Mouse (Mus musculus): ENCODE results near the gene Mtf2.
A peak's percentile ranks its signal among the peaks of the same experiment; 100 is the strongest.
"Not testable (repeated sequence)": the region's sequence is repeated elsewhere in the genome, so short reads cannot be mapped to it uniquely, and the experiment has no call there.

The Mtf2 gene

DNA sequence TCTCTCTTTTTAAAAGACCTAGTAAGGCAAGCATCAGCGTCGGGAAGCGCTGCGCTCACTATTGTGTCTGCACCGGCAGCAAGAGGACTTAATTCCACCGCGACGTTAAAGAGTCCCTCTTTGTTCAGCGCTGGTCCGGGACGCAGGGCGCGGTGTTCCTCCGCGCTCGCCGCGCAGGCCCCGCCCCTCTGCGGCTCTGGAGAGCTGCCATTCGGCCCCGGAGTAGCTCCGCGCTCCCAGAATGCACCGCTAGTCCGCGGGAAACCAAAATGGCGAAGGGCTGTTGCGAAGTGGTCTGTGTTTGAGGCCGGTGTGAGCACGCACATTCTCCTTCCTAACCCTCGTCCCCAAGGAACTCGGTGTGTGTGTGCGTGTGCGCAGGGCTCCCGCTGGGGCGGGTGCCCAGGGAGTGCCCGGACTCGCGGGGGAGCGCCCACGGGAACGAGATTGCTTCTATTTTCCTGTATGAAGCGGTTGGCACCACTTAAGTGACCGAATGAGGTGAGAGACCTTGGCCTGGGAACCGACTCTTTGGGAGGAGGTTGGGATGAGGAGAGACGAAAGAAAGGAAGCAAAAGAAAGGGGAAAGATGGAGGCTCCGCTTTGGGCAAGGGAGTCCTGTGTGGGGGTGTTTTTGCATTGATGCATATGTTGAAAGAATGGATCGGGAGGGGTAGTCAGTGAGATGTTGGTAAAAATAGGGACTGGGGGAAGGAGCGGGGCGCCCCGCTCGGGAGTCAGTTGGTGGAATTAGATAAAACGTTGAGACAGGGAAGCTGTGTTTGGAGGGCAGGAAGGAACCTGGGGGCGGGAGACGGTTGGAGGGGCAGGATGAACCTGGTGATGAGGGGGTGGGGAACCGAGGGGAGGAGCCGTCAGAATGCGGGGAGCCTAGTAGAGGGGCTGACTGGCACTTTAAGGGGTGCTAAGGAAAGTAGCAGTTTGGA lies at the start of gene Mtf2:
Gene Mtf2 (plus strand): TSS at position 210 of the 947 bp plus-strand sequence.
- DNase-seq: peak; percentile 98

DNA sequence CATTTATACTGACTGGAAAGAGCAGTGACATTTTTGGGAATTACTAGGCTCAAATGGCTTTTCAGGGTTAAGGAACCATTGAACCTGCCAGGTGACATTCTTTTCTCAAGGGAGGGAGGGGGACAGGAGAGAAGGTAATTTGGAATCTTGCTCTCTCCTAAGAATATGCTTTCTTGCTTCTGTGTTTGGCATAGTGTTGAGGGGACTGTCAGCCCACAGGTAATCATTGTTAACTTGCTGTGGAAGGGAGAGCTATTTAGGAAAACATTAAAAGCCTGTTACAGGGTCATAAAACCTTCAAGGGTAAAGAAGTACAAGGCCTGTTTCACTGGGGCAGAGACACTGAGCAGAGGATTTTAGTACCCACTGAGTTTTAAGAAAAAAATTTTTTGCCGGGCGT lies 48.2 kb upstream of the Mtf2 start:
- no peak for DNase-seq

DNA sequence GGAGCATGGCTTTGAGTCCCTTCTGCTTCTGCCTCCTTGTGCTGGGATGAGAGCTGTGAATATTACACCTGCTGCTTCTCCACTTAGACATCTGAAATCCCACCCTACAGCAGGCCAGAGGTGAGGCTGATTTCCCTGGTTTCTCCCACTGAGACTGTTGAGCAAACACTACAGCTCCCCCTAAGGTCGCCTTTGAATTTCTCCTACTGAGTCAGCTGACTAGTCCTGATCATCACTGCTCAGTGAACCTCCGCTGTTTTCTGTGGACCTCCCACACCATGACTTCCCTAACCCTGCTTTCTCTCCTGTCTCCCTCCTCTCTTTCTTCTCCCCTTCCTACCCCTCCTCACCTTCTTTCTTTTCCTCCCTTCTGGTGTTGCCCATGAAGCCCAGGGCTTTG lies 46.1 kb upstream of the Mtf2 start:
- DNase-seq: no peak

DNA sequence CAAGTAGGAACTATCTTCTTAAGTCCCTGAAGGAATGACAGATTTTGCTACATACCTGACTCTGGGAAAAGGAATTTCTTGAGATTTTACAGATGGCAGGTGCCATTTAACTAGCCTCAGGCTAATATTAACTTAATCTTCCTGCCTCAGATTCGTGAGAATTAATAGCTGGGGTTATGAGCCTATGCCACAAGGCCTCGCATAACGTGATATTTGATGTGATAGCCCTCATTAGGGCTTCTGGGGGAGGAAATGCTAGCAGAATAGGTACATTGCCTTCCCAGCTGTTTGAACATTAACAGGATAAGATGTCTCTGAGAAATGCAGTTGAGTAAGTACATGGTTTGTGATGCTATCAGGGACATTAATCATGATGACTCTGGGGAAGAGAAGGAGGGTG lies 44.1 kb upstream of the Mtf2 start:
- no peak for DNase-seq

DNA sequence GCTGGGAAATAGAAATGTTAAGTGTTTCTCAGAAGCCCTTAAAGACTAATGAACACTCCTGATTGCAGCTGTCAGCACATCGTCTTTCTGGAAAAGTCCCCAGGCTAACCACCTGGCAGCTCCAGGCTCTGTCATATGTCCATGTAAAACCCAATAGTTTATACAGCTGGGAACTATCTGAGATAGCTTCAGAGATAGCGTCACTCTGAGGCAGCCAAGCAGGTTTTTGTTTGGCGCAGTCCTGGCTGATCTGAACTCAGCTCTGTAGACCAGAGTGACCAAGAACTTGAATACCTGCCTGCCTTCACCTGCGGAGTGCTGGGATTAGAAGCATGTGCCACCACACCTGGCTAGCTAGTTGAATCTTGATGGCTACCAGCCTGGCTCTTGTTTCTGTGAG lies 37.2 kb upstream of the Mtf2 start:
- no peak for DNase-seq

DNA sequence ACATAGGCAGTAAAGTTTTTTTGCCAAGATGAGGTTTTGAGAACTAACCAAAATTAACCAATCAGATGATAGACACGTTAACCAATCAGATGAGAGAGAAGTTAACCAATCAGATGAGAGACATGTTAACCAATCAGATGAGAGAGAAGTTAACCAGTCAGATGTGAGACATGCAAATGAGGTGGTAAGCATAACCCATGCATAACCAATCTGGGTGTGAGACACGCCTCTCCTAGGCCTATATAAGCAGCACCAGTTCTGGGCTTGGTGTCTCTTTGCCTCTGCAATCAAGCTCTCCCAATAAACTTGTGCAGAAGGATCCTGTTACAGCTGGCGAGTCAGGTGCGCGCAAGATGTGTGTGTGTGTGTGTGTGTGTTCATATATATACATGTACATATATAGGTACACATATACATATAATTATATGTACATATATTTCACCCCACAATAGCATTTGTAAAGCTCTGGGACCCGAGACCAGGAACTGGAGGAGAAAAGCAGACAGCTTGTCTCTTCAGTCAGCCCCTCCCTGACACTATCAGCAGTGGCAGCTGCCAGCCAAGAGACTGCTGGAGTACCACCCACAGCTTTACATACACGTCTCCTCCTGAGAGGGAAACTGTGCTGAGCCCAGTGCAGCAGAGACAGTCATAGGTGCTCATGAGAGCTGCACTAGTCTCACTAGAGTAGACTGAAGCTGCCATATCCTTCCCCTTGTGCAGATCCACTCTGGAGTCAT lies 36.5 kb upstream of the Mtf2 start:
- DNase-seq: not testable (repeated sequence)

DNA sequence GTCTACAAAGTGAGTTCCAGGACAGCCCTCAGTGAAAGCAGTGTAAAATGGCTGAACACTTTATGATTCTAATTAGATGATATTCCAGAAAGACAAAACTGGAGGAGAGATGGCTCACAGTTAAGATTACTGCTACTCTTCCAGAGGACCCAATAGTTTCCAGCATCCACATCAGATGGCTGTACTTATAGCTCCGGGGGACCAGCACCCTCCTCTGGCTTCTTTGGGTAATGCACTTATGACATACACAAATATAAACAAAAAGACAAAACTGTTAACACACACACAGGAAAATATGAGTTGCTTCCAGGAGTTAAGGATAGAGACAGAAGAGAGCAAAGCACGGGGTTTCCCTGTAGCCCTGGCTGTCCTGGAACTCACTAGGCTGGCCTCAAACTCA lies 35.5 kb upstream of the Mtf2 start:
- DNase-seq: no peak

DNA sequence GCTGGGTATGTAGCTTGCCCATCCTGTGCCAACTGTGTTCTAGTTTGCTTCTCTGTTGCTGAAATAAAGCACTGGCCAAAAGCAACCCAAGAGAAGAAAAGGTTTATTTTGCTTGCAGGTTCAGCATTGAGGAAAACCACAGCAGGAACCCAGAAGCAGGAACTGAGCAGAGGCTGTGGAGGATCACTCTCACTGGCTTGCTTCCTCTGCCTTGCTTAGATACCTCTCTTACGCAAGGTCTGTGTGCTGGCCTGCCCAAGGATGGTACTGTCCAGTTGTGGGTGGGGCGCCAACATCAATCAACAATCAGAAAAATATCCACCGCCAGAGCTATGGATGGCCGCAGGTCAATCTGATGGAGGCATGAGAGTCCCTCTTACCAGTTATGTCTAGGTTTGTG lies 34.2 kb upstream of the Mtf2 start:
- DNase-seq: no peak

DNA sequence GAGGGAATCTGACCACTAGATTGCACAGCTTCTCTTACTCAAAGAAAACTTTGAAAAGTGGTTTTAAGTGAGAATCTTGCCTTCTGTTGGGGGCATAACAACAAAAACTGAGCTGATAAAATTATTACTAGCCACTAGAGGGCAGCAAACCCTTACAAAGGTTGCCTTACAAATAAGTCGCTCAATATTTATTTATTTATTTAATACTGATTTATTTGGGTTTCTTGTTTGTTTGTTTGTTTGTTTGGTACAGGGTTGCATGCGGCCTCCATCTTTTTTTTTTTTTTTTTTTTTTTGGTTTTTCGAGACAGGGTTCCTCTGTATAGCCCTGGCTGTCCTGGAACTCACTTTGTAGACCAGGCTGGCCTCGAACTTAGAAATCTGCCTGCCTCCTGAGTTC lies 31.3 kb upstream of the Mtf2 start:
- DNase-seq: peak; percentile 8

DNA sequence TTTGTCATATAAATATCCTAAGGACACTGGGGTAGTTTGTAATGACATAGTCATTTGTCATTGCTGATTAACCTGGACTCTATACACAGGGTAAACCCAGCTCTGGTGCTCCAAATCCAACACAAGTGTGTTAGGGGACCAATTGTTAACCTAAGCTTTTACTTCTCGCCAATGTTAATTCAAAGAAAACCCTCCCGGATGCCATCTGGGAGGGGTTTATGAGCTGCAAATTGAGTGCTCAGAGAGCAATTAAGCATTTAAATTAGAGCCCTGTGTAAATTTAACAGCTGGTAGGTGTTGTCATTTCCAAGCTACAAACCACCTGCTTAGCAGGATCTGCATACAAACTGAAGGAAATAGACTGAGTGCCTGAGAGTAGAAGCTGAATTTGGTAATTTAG lies 30.0 kb upstream of the Mtf2 start:
- DNase-seq: no peak

DNA sequence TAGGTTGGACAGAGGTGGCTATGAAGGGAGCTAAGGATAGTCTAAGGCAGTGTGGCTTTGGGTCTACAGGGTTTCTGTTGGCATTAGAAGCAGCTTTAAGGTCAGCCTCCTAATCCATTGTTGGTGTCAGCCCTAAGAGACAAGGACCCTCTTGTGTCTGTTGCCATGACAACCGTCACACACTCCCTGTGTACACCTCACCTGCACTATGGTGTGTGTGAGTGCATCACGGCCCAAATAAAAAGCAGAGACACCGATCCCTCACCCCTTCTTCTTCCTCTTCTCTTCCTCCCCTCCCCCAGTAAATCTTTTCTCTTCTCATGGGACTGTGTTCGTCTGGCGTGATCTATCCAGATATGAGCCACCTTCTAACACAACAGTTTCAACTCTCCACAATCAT lies 23.4 kb upstream of the Mtf2 start:
- no peak for DNase-seq

DNA sequence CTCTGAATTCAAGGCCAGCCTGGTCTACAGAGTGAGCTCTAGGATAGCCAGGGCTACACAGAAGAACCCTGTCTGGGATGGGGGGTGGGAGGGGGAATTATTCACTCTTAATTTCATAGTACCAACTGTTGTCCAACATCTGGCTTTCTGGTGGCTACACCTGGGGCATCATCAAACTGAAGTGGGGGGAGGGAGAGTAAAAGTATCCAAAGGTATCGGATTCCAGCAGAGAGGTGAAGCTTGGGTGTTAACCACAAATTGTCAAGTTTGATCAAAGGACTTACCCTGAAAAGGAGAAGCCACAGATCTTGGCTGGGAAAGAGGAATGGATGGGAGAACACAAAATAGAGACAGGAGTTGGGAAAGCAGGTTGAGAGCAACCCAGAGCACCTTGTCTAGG lies 21.6 kb upstream of the Mtf2 start:
- DNase-seq: no peak

DNA sequence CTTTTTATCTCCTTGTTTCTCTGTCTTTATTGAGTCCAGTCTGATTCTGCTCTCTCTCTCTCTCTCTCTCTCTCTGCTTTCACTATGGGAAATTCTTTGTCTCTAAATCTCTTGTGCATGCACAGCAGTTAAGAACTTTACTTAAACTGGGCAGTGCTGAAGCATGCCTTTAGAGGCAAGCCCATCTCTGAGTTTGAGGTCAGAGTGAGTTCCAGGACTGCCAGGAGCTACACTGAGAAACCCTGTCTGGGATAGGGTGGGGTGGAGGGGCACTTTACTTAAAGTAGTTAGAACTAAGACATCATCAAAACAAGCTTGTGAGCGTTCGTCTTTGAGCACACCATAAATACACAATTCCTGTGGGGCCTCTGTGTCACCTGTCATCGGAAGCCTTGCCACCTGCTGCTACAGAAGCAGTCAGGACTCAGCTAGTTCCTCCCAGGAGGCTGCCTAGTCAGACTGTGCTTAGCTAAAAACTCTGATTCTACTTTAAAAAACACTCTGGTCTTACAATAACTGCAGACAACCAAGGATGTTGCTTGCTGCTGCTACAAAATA lies 15.7 kb upstream of the Mtf2 start:
- no peak for DNase-seq

DNA sequence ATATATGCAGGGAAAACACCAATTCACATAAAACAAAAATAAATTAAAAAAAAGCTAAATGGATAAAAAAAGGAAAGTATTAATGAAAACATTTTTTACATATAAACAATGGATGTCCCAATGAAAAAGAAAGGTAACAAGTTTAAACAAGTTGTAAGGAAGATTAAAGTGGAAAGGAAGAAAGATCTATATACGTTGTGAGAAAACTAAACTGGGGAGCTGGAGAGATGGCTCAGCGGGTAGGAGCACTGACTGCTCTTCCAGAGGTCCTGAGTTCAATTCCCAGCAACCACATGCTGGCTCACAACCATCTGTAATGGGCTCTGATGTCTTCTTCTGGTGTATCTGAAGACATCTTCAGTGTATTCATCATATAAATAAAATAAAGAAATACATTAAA lies 14.4 kb upstream of the Mtf2 start:
- no peak for DNase-seq

DNA sequence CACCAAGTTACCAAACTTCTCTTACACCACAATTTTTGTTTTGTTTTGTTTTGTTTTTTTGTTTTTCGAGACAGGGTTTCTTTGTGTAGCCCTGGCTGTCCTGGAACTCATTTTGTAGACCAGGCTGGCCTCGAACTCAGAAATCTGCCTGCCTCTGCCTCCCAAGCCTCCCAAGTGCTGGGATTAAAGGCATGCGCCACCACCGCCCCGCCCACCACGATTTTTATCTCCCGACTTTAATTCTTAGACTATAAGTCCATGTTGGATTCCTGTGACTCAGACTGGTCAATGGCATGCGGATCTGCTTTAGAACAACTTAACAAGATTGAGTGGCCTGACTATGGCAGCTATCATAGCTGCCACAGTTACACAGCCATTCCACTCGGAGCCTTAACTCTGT lies 13.7 kb upstream of the Mtf2 start:
- not testable (repeated sequence) for DNase-seq

DNA sequence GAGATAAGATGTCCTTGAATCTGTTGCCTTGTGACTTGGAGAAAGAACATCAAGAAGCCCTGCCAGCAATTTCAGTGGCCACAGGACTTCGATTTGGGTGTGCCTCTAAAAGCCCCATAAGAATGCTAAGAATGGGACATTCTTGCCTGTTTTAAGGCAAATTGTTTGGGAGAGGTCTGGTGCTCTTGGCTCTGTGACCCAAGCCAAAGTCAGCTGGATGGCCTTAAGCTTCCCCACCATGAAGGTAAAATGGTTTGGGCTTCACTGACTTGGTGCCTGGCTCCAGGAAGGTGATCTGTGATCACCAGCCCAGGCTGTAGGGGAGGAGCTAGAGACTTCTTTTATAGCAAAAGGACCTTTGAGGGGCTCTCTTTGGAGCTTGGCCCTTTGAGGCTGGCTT lies 13.3 kb upstream of the Mtf2 start:
- DNase-seq: no peak

DNA sequence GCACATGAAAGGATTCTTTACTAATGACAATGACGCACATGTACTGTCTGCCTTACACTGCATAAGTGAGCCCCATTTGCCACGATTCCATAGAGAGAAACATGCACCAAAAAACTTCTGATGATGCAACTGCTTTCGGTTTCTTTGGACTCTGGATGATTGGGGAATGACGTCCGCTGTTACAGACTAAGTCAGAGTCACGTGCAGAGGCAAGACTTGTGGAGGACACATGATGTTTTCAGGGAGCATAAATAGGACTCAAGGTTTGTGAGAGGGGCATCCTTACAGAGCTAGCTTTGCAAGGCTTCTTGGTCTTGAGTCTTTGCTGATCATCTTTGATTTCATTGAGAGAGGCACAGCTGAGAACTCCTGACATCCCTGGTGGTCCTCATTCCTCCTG lies 11.9 kb upstream of the Mtf2 start:
- no peak for DNase-seq

DNA sequence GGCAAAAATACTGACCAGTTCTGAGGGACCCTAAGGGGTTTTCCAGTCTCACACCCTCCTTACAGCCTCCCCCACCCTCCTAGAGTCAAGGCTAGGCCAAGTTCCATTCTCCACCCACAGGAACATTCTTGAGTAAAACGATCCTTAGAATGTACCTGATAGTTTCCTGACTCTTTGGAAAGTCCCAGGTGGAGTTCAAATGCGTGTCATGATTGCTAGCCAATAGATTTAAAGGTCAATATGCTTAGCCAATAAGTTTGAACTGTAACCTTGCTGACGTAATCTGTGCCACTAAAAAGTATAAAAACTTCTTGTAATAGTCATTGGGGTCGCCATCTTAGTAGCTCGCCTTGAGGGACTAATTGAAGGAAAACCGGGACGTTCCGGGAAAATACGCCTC lies 5.1 kb upstream of the Mtf2 start:
- DNase-seq: no peak

DNA sequence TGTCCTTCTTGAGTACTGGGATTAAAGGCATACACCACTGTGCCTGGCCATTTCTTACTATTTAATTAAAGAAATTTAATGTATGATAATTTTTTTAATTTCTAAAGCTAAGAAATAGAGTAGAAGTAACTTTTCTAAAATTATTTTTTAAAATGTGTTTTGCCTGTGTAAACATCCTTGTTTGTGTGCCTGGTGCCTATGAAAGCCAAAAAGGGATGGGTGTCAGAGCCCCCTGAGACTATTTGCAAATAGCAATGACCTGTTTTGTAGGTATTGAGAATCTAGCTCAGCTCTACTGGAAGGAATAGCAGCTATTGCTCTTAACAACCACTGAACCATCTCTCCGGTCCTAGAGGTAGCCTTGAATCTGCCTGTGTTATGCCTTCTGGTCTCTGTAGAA lies 6.8 kb downstream of the Mtf2 start:
- no peak for DNase-seq

DNA sequence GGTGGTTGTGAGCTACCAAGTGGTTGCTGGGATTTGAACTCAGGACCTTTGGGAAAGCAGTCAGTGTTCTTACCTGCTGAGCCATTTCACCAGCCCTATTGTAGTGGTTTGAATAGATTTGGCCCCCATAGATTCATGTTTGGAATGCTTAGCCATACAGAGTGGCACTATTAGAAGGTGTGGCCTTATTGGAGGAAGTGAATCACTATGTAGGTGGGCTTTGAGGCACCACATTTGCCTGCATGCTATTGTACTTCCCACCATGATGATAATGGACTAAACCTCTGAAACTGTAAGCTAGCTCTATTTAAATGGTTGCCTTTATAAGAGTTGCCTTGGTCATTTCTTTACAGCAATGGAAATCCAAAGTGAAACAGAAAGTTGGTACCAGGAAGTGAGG lies 10.8 kb downstream of the Mtf2 start:
- DNase-seq: no peak

DNA sequence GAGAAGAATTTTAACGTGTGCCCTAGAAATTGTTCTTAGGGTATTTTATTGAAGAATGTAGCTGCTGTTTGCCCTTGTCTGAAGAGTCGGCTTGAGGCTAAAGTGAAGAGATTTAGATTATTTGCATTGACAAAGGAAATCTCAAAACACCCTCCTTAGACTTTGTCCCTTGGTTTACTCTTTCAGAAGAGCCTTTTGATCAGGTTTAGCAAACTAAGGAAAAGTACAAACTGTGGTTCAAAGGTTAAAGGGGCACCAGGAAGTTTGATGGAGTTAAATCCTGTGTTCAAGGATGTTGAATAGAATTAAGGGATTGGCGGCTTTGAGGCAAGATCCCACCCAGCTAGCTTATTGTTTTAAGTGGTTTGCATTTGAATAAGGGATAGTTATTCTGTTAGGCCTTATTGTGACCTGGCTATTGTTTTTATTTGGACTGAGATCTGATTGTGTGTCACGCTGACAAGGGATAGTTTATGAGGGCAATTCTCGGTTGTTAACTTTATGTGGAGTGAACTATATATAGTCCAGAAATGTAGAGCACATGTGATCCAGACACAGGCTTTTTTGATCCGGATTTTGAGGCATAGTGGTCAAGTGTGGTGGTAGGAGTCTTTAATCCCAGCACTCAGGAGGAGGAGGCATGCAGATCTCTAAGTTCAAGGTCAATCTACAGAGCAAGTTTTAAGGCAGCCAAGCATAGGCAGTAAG lies 11.5 kb downstream of the Mtf2 start:
- DNase-seq: no peak

DNA sequence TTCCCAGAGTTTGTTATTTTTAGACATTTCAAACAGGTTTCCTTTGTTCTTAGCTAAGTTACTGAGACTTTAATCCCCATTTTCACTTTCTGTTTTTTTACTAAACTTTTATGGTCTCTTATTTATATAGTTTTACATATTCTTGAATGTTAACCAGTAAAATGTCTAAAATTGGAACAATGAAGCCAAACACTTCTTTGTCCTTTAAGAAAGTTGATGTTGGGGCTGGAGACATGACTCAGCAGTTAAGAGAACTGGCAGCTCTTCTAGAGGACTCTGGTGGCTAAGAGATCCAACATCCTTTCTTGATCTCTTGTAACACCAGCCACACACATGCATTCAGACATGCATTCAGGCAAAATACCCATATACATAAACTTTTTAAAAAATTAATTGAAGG lies 14.1 kb downstream of the Mtf2 start:
- DNase-seq: no peak

DNA sequence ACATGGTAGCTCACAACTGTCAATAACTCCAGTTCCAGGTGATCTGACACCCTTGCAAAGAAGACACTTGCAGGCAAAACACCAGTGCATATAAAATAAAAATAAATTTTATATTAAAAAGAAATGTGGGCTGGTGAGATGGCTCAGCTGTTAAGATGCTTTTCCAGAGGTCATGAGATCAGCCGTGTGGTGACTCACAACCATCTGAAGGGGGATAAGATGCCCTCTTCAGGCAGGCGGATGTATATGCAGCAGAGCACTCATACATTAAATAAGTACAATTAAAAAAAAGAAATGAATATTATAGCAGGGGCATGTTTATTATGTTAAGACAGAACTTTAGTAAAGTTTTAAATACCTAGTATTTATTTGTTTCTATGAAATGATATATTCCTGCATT lies 16.9 kb downstream of the Mtf2 start:
- no peak for DNase-seq
